Mouse (Mus musculus): ENCODE data around the gene Pth1r.

- no peak for TF ChIP-seq MYOG (IDR thresholded peaks at IDR 0.05; ENCODE audit: control insufficient read depth, extremely low read depth, insufficient read length)
- TF ChIP-seq CTCF (IDR thresholded peaks at IDR 0.05; ENCODE audit: control insufficient read depth, insufficient read depth, insufficient read length), result no peak
- no peak for TF ChIP-seq MAX (IDR thresholded peaks at IDR 0.05)
- TF ChIP-seq MYOD1 (IDR thresholded peaks at IDR 0.05; ENCODE audit: control insufficient read depth, insufficient read length, low read depth), result no peak
These were observed 28.9 kb downstream of the Pth1r start for GRCm38 (mm10) chr9:110718071-110718470.

Measured in C2C12 (cell line).